Mouse (Mus musculus): Measurements from ENCODE around the gene Tecta. TPM values are rescaled to one million over a fixed set of nuclear protein-coding genes. Genes with fewer than 3 reads are reported as not detected.

Gene Tecta
- polyA plus RNA-seq, 1 experiment: 0.01 TPM

- Histone ChIP-seq H3ac (ENCODE audit: control insufficient read depth, insufficient read length, low read depth) (no peak overlapping the region), H3K79me2 (ENCODE audit: control insufficient read depth, insufficient read depth) (no peaks in the 10 kb centered on the region), H3K79me3 (ENCODE audit: low read depth) (no peaks in the 10 kb centered on the region), H3K4me3 (ENCODE audit: insufficient read depth, poor library complexity, severe bottlenecking) (no peak overlapping the region), H3K27me3 (ENCODE audit: control insufficient read depth, insufficient read depth, insufficient read length) (peaks cover 23% of the 10 kb centered on the region), H3K36me3 (ENCODE audit: control insufficient read depth, insufficient read depth) (no peaks in the 10 kb centered on the region)
- TF ChIP-seq USF1 (IDR thresholded peaks at IDR 0.05; ENCODE audit: low read depth) (no peak), MAX (IDR thresholded peaks at IDR 0.05) (no peak), CEBPB (IDR thresholded peaks at IDR 0.05; ENCODE audit: low read depth) (no peak), CTCF (IDR thresholded peaks at IDR 0.05; ENCODE audit: control insufficient read depth, insufficient read depth, insufficient read length) (no peak), MYOG (IDR thresholded peaks at IDR 0.05; ENCODE audit: control insufficient read depth, extremely low read depth, insufficient read length) (no peak), MYOD1 (IDR thresholded peaks at IDR 0.05; ENCODE audit: control insufficient read depth, insufficient read length, low read depth) (no peak), FOSL1 (IDR thresholded peaks at IDR 0.05; ENCODE audit: insufficient read depth, low read length, poor library complexity, severe bottlenecking) (no peak)
Measured at GRCm38 (mm10) chr9:42293051-42293450, 106.7 kb downstream of the Tecta start.

DNA sequence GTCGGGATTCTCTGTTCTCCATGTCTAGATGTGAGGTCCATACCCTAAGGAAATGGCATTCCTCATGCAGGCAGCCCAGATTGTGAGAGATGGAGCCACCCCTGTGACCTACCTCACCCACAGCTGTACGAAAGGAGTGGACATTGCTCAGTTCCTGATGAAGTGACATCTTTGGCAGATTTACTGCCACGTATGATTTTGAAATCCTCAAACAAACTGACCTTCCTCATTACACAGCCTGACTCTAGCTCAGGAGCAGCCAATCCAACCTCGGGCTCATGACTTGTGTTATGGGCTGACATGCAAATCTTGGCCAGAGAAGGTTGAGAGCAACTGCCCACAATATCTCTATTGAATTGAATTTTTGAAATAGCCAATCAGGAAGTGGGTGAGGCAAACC is 120.1 kb downstream of the Tecta start:
- H3K79me3 ChIP-seq (ENCODE audit: low read depth): no peaks in the 10 kb centered on the region
- no peak overlapping the region for H3ac ChIP-seq (ENCODE audit: control insufficient read depth, insufficient read length, low read depth)
- no peaks in the 10 kb centered on the region for H3K36me3 ChIP-seq (ENCODE audit: control insufficient read depth, insufficient read depth)
- no peak for TF ChIP-seq FOSL1 (IDR thresholded peaks at IDR 0.05; ENCODE audit: insufficient read depth, low read length, poor library complexity, severe bottlenecking)
- TF ChIP-seq MAX (IDR thresholded peaks at IDR 0.05): no peak
- TF ChIP-seq USF1 (IDR thresholded peaks at IDR 0.05; ENCODE audit: low read depth): no peak
- no peak for TF ChIP-seq CEBPB (IDR thresholded peaks at IDR 0.05; ENCODE audit: low read depth)
- TF ChIP-seq CTCF (IDR thresholded peaks at IDR 0.05; ENCODE audit: control insufficient read depth, insufficient read depth, insufficient read length): no peak
- TF ChIP-seq MYOG (IDR thresholded peaks at IDR 0.05; ENCODE audit: control insufficient read depth, extremely low read depth, insufficient read length): no peak
- TF ChIP-seq MYOD1 (IDR thresholded peaks at IDR 0.05; ENCODE audit: control insufficient read depth, insufficient read length, low read depth): no peak
- no peaks in the 10 kb centered on the region for H3K79me2 ChIP-seq (ENCODE audit: control insufficient read depth, insufficient read depth)
- H3K27me3 ChIP-seq (ENCODE audit: control insufficient read depth, insufficient read depth, insufficient read length): no peaks in the 10 kb centered on the region
- H3K4me3 ChIP-seq (ENCODE audit: insufficient read depth, poor library complexity, severe bottlenecking): no peak overlapping the region

Small RNAs within 50 kb of the gene (microRNA-seq; reads per million reads assigned to microRNA genes)
- gene Gm44311 (ENCODE audit: borderline microRNAs expressed): not detected

Other genes with a start within 250 kb of the Tecta start
- 17.1 TPM for gene Sc5d, start 135.7 kb downstream of the Tecta start, polyA plus RNA-seq (2012; fragmentation: generic; extraction: Trizol)
- 5.3 TPM for gene Tbcel, start 107.9 kb upstream of the Tecta start, polyA plus RNA-seq (2012; fragmentation: generic; extraction: Trizol)